Mouse (Mus musculus) frontal cortex, postnatal 25 days (tissue): ENCODE results near the gene Baz1b.

Source experiments
- DNase-seq, 2 experiments: peaks; one replicate each; pipeline ENCODE4 v3.0.0; 2022; ENCODE audit warnings: low spot score in 2 of 2

Gene Baz1b

GRCm38 (mm10) chr5:135274663-135275396, 87.8 kb downstream of the Baz1b start:
- DNase-seq: no peak

- DNase-seq: no peak
Observed at GRCm38 (mm10) chr5:135276597-135276996, 89.5 kb downstream of the Baz1b start.

GRCm38 (mm10) chr5:135280226-135280625, 93.2 kb downstream of the Baz1b start:
- no peak for DNase-seq

GRCm38 (mm10) chr5:135285211-135285610, 98.1 kb downstream of the Baz1b start:
- no peak for DNase-seq

- DNase-seq: peak; percentile 59 to 67
Observed at GRCm38 (mm10) chr5:135286185-135286584, 99.1 kb downstream of the Baz1b start.

- no peak for DNase-seq
Observed at GRCm38 (mm10) chr5:135286926-135287325, 99.9 kb downstream of the Baz1b start.

GRCm38 (mm10) chr5:135290703-135291102, 103.6 kb downstream of the Baz1b start:
- DNase-seq: no peak

- DNase-seq: no peak
Observed at GRCm38 (mm10) chr5:135291193-135291592, 104.1 kb downstream of the Baz1b start.

- DNase-seq: no peak
Observed at GRCm38 (mm10) chr5:135292001-135292400, 104.9 kb downstream of the Baz1b start.
